Mouse (Mus musculus) midbrain, embryonic 13.5 days (tissue): ENCODE data around the gene Ttc3. TPM values are rescaled to one million over a fixed set of nuclear protein-coding genes. Genes with fewer than 3 reads are reported as not detected.
"Not testable (repeated sequence)": the region's sequence is repeated elsewhere in the genome, so short reads cannot be mapped to it uniquely, and the experiment has no call there.

Experiments used
- ATAC-seq: fragments of 200-750 bp; cut with Nextera tagmentation; 2 replicates; pipeline ENCODE4 v1.8.0; 2017; ENCODE audit warnings: mild to moderate bottlenecking, moderate TSS enrichment, moderate library complexity
- H3K27ac ChIP-seq: fragments of 300-500 bp; sonication (generic); 2 replicates; pipeline ENCODE4 v1.5.1; 2015; ENCODE audit warnings: inconsistent platforms, mild to moderate bottlenecking, moderate library complexity
- H3K27me3 ChIP-seq: fragments of 300-500 bp; sonication (generic); 2 replicates; pipeline ENCODE4 v1.6.1; 2015; ENCODE audit warnings: mild to moderate bottlenecking, inconsistent platforms
- H3K36me3 ChIP-seq: fragments of 300-500 bp; sonication (generic); 2 replicates; pipeline ENCODE4 v1.6.1; 2015; ENCODE audit warnings: mild to moderate bottlenecking, inconsistent platforms
- H3K4me1 ChIP-seq: fragments of 300-500 bp; sonication (generic); replicated peaks from 2 replicates; pipeline ENCODE4 v1.6.1; 2015; ENCODE audit warnings: inconsistent platforms
- H3K4me2 ChIP-seq: fragments of 300-500 bp; sonication (generic); replicated peaks from 2 replicates; pipeline ENCODE4 v1.6.1; 2015; ENCODE audit warnings: moderate library complexity, mild to moderate bottlenecking, inconsistent platforms
- H3K4me3 ChIP-seq: fragments of 300-500 bp; sonication (generic); replicated peaks from 2 replicates; pipeline ENCODE4 v1.5.1; 2015; ENCODE audit warnings: mild to moderate bottlenecking, inconsistent platforms
- H3K9ac ChIP-seq: fragments of 300-500 bp; sonication (generic); replicated peaks from 2 replicates; pipeline ENCODE4 v1.6.1; 2015; ENCODE audit warnings: mild to moderate bottlenecking, inconsistent platforms
- H3K9me3 ChIP-seq: fragments of 300-500 bp; sonication (generic); 2 replicates; pipeline ENCODE4 v1.6.1; 2016; ENCODE audit warnings: mild to moderate bottlenecking, inconsistent platforms
- WGBS: fragments of 180-500 bp; shearing (Covaris S2); methylation state at CpG from one replicate; pipeline ENCODE4 v1.1.7; 2015; 5-methylcytosine and 5-hydroxymethylcytosine counted together
- polyA plus RNA-seq: library from polyadenylated mRNA; unstranded; fragments of >200 nt; fragmentation: Nextera tagmentation; extraction: Ambion mirVana; gene quantifications from 2 replicates; pipeline ENCODE4 v1.2.1, GENCODE M21; 2015

Gene Ttc3
- polyA plus RNA-seq, 1 experiment from 2014 or later = 803 TPM

- 94% methylated on average over 11 of the region's 11 CpGs for WGBS
- Histone ChIP-seq H3K27ac (no peak overlapping the region), H3K9ac (no peak overlapping the region), H3K4me1 (no peaks in the 10 kb centered on the region), H3K27me3 (no peaks in the 10 kb centered on the region), H3K4me2 (no peak overlapping the region), H3K9me3 (no peaks in the 10 kb centered on the region), H3K36me3 (peaks cover 91% of the 10 kb centered on the region), H3K4me3 (no peak overlapping the region)
- ATAC-seq = no peak
Observed at GRCm38 (mm10) chr16:94451545-94452488, 81.4 kb downstream of the Ttc3 start.

- Histone ChIP-seq H3K36me3 (peaks cover 92% of the 10 kb centered on the region), H3K27me3 (no peaks in the 10 kb centered on the region), H3K27ac (no peak overlapping the region), H3K9me3 (no peaks in the 10 kb centered on the region), H3K4me3 (no peak overlapping the region), H3K9ac (no peak overlapping the region), H3K4me1 (no peaks in the 10 kb centered on the region), H3K4me2 (no peak overlapping the region)
- 88% methylated on average over 4 of the region's 4 CpGs for WGBS
- ATAC-seq = no peak
Observed at GRCm38 (mm10) chr16:94452768-94453167, 82.3 kb downstream of the Ttc3 start.

GRCm38 (mm10) chr16:94454146-94454545, 83.7 kb downstream of the Ttc3 start:
- Histone ChIP-seq H3K27me3 (no peaks in the 10 kb centered on the region), H3K9me3 (no peaks in the 10 kb centered on the region)

GRCm38 (mm10) chr16:94464067-94464466, 93.6 kb downstream of the Ttc3 start:
- no peak for ATAC-seq
- Histone ChIP-seq H3K9me3 (no peaks in the 10 kb centered on the region), H3K4me2 (no peak overlapping the region), H3K27ac (no peak overlapping the region), H3K4me1 (no peaks in the 10 kb centered on the region), H3K9ac (no peak overlapping the region), H3K4me3 (no peak overlapping the region), H3K27me3 (no peaks in the 10 kb centered on the region), H3K36me3 (peaks cover 97% of the 10 kb centered on the region)
- WGBS = 91% methylated on average over 3 of the region's 3 CpGs

More at GRCm38 (mm10) chr16:94454146-94454545, 83.7 kb downstream of the Ttc3 start:
- WGBS = 62% methylated on average over 4 of the region's 4 CpGs
- H3K9ac ChIP-seq = no peak overlapping the region
- H3K36me3 ChIP-seq = peaks cover 93% of the 10 kb centered on the region
- no peak for ATAC-seq
- no peaks in the 10 kb centered on the region for H3K4me1 ChIP-seq
- H3K4me2 ChIP-seq = no peak overlapping the region
- no peak overlapping the region for H3K4me3 ChIP-seq
- H3K27ac ChIP-seq = no peak overlapping the region

- Histone ChIP-seq H3K9me3 (no peaks in the 10 kb centered on the region), H3K27me3 (no peaks in the 10 kb centered on the region), H3K4me3 (no peak overlapping the region), H3K36me3 (peaks cover 96% of the 10 kb centered on the region), H3K4me1 (no peaks in the 10 kb centered on the region), H3K9ac (no peak overlapping the region), H3K4me2 (no peak overlapping the region), H3K27ac (no peak overlapping the region)
- no peak for ATAC-seq
- 95% methylated on average over 4 of the region's 4 CpGs for WGBS
Observed at GRCm38 (mm10) chr16:94465900-94466299, 95.5 kb downstream of the Ttc3 start.

GRCm38 (mm10) chr16:94466317-94466716, 95.9 kb downstream of the Ttc3 start:
- H3K4me3 ChIP-seq, H3K27me3 ChIP-seq, H3K27ac ChIP-seq, H3K9me3 ChIP-seq, H3K9ac ChIP-seq, H3K4me2 ChIP-seq, H3K4me1 ChIP-seq, ATAC-seq: not testable (repeated sequence)
- peaks cover 95% of the 10 kb centered on the region for H3K36me3 ChIP-seq
- 95% methylated on average over 7 of the region's 7 CpGs for WGBS

GRCm38 (mm10) chr16:94467337-94468055, 97.1 kb downstream of the Ttc3 start:
- H3K9me3 ChIP-seq = no peaks in the 10 kb centered on the region
- WGBS = 93% methylated on average over 11 of the region's 11 CpGs

GRCm38 (mm10) chr16:94468391-94468790, 98.0 kb downstream of the Ttc3 start:
- Histone ChIP-seq H3K4me3 (no peak overlapping the region), H3K9me3 (no peaks in the 10 kb centered on the region), H3K4me1 (peaks cover 13% of the 10 kb centered on the region), H3K4me2 (no peak overlapping the region), H3K36me3 (peaks cover 85% of the 10 kb centered on the region), H3K9ac (no peak overlapping the region), H3K27ac (no peak overlapping the region), H3K27me3 (no peaks in the 10 kb centered on the region)
- 98% methylated on average over 2 of the region's 2 CpGs for WGBS
- no peak for ATAC-seq

More at GRCm38 (mm10) chr16:94467337-94468055, 97.1 kb downstream of the Ttc3 start:
- Histone ChIP-seq H3K4me3 (no peak overlapping the region), H3K27me3 (no peaks in the 10 kb centered on the region), H3K36me3 (peaks cover 89% of the 10 kb centered on the region), H3K27ac (no peak overlapping the region), H3K4me1 (peaks cover 9% of the 10 kb centered on the region), H3K9ac (no peak overlapping the region), H3K4me2 (no peak overlapping the region)
- no peak for ATAC-seq

GRCm38 (mm10) chr16:94472515-94472951, 102.1 kb downstream of the Ttc3 start:
- Histone ChIP-seq H3K9me3 (no peaks in the 10 kb centered on the region), H3K4me3 (no peak overlapping the region), H3K4me2 (no peak overlapping the region), H3K27ac (peak overlapping the region; percentile 75), H3K36me3 (peaks cover 55% of the 10 kb centered on the region), H3K27me3 (no peaks in the 10 kb centered on the region), H3K4me1 (peaks cover 13% of the 10 kb centered on the region), H3K9ac (no peak overlapping the region)
- peak; percentile 76 for ATAC-seq
- 49% methylated on average over 8 of the region's 8 CpGs for WGBS

- 85% methylated on average over 11 of the region's 11 CpGs for WGBS
- ATAC-seq = peak; percentile 74
- Histone ChIP-seq H3K9ac (no peak overlapping the region), H3K27ac (peak overlapping the region; percentile 75), H3K9me3 (no peaks in the 10 kb centered on the region), H3K4me3 (no peak overlapping the region), H3K4me2 (no peak overlapping the region), H3K36me3 (peaks cover 52% of the 10 kb centered on the region), H3K4me1 (peaks cover 13% of the 10 kb centered on the region), H3K27me3 (no peaks in the 10 kb centered on the region)
Observed at GRCm38 (mm10) chr16:94473086-94473822, 102.8 kb downstream of the Ttc3 start.

- no peak overlapping the region for H3K9ac ChIP-seq
- ATAC-seq = no peak
- H3K36me3 ChIP-seq = no peaks in the 10 kb centered on the region
- no peak overlapping the region for H3K4me3 ChIP-seq
- no peak overlapping the region for H3K27ac ChIP-seq
- H3K27me3 ChIP-seq = no peaks in the 10 kb centered on the region
- H3K9me3 ChIP-seq = no peaks in the 10 kb centered on the region
- WGBS = 89% methylated on average over 11 of the region's 11 CpGs
- no peaks in the 10 kb centered on the region for H3K4me1 ChIP-seq
- no peak overlapping the region for H3K4me2 ChIP-seq
Observed at GRCm38 (mm10) chr16:94484752-94485535, 114.5 kb downstream of the Ttc3 start.
